Comparison of ENCODE assay signal across 8 mouse cellular contexts in genomic region chr7:97737638-97738456, GRCm38 (mm10). TPM values are rescaled to one million over a fixed set of nuclear protein-coding genes. Genes with fewer than 3 reads are reported as not detected.
DNase-seq lines count a peak whose midpoint lies in the region; ATAC-seq and TF ChIP-seq lines count a peak whose summit lies in the region.

Gene Aqp11, minus strand, starts transcription at chr7:97738289.

- peak within 1 kb of the TSS; percentile 66 for H3K4me3 ChIP-seq in embryonic facial prominence, embryonic 10.5 days
- H3K4me3 ChIP-seq in intestine, postnatal 0 days (ENCODE audit: low read depth, low read length) = peak within 1 kb of the TSS; percentile 72
- H3K4me3 ChIP-seq in limb, embryonic 11.5 days (ENCODE audit: low read depth, low read length) = peak within 1 kb of the TSS; percentile 51
- H3K4me3 ChIP-seq in midbrain, embryonic 13.5 days (replicated peaks) = peak within 1 kb of the TSS; percentile 65

- no peak for TF ChIP-seq CTCF in intestine, postnatal 0 days (IDR thresholded peaks at IDR 0.05; ENCODE audit: low read depth)

- peak within 1 kb of the TSS; percentile 62 for H3K9ac ChIP-seq in intestine, postnatal 0 days (ENCODE audit: low read depth, low read length)
- H3K9ac ChIP-seq in limb, embryonic 11.5 days (ENCODE audit: low read length) = peak within 1 kb of the TSS; percentile 58
- H3K9ac ChIP-seq in midbrain, embryonic 13.5 days (replicated peaks) = peak within 1 kb of the TSS; percentile 73

- peaks cover 27% of the 10 kb centered on the region for H3K4me1 ChIP-seq in embryonic facial prominence, embryonic 10.5 days
- no peaks in the 10 kb centered on the region; the same call in 1 of the 2 replicates for H3K4me1 ChIP-seq in intestine, postnatal 0 days (replicated peaks; ENCODE audit: control insufficient read depth, insufficient read depth, low read length)
- no peaks in the 10 kb centered on the region for H3K4me1 ChIP-seq in limb, embryonic 11.5 days (ENCODE audit: control insufficient read depth, insufficient read depth, low read length)
- H3K4me1 ChIP-seq in midbrain, embryonic 13.5 days (replicated peaks) = peaks cover 15% of the 10 kb centered on the region

- H3K4me2 ChIP-seq in intestine, postnatal 0 days (replicated peaks; ENCODE audit: low read depth) = peak within 1 kb of the TSS; percentile 91
- H3K4me2 ChIP-seq in limb, embryonic 11.5 days (ENCODE audit: low read depth, severe bottlenecking) = peak within 1 kb of the TSS; percentile 76
- H3K4me2 ChIP-seq in midbrain, embryonic 13.5 days (replicated peaks) = peak within 1 kb of the TSS; percentile 83

- H3K36me3 ChIP-seq in embryonic facial prominence, embryonic 10.5 days (replicated peaks) = no peaks in the 10 kb centered on the region
- H3K36me3 ChIP-seq in intestine, postnatal 0 days (ENCODE audit: control insufficient read depth, insufficient read depth) = no peaks in the 10 kb centered on the region
- no peaks in the 10 kb centered on the region for H3K36me3 ChIP-seq in limb, embryonic 11.5 days (ENCODE audit: control insufficient read depth, insufficient read depth, low read length)
- H3K36me3 ChIP-seq in midbrain, embryonic 13.5 days = no peaks in the 10 kb centered on the region

- ATAC-seq in granulocyte monocyte progenitor cell, adult 5-6 weeks (replicated peaks; ENCODE audit: poor library complexity, severe bottlenecking) = peak; percentile 82
- ATAC-seq in intestine, postnatal 0 days = peak; percentile 85
- ATAC-seq in limb, embryonic 11.5 days (ENCODE audit: insufficient number of reproducible peaks, low FRiP score, low TSS enrichment, low read depth) = peak; percentile 97
- ATAC-seq in midbrain, embryonic 13.5 days = peak; percentile 96

- WGBS in embryonic facial prominence, embryonic 10.5 days = under 1% methylated on average over 59 of the region's 64 CpGs
- WGBS in intestine, postnatal 0 days = 1% methylated on average over 57 of the region's 64 CpGs
- WGBS in limb, embryonic 11.5 days = under 1% methylated on average over 58 of the region's 64 CpGs
- under 1% methylated on average over 46 of the region's 64 CpGs for WGBS in midbrain, embryonic 13.5 days

- no peaks in the 10 kb centered on the region for H3K9me3 ChIP-seq in embryonic facial prominence, embryonic 10.5 days
- no peaks in the 10 kb centered on the region for H3K9me3 ChIP-seq in intestine, postnatal 0 days (ENCODE audit: control insufficient read depth)
- no peaks in the 10 kb centered on the region for H3K9me3 ChIP-seq in limb, embryonic 11.5 days (ENCODE audit: control insufficient read depth, low read length)
- no peaks in the 10 kb centered on the region for H3K9me3 ChIP-seq in midbrain, embryonic 13.5 days

- peak; percentile 79 for DNase-seq in layer of hippocampus, adult 11-12 months (ENCODE audit: low spot score)
- no peak for DNase-seq in layer of hippocampus, adult 9-10 months (ENCODE audit: low spot score)
- peak; percentile 92 for DNase-seq in embryonic facial prominence, embryonic 10.5 days (ENCODE audit: low spot score)
- DNase-seq in limb, embryonic 11.5 days (ENCODE audit: low spot score) = peak; percentile 89
- peak; percentile 78 for DNase-seq in spleen, adult 12 weeks (ENCODE audit: low spot score)

- peaks cover 17% of the 10 kb centered on the region for H3K27me3 ChIP-seq in embryonic facial prominence, embryonic 10.5 days (replicated peaks; ENCODE audit: low read depth, poor library complexity, severe bottlenecking)
- H3K27me3 ChIP-seq in intestine, postnatal 0 days (replicated peaks; ENCODE audit: control insufficient read depth, insufficient read depth, low read length) = no peaks in the 10 kb centered on the region
- no peaks in the 10 kb centered on the region for H3K27me3 ChIP-seq in limb, embryonic 11.5 days (ENCODE audit: control insufficient read depth, insufficient read depth, low read length)
- peaks cover 18% of the 10 kb centered on the region; the same call in 1 of the 2 replicates for H3K27me3 ChIP-seq in midbrain, embryonic 13.5 days

- H3K27ac ChIP-seq in embryonic facial prominence, embryonic 10.5 days (replicated peaks) = peak within 1 kb of the TSS; percentile 84
- H3K27ac ChIP-seq in intestine, postnatal 0 days (ENCODE audit: low read depth, low read length) = peak within 1 kb of the TSS; percentile 84
- no peak within 1 kb of the TSS for H3K27ac ChIP-seq in limb, embryonic 11.5 days (replicated peaks; ENCODE audit: low read depth, low read length)
- no peak within 1 kb of the TSS; the same call in 1 of the 2 replicates for H3K27ac ChIP-seq in midbrain, embryonic 13.5 days

RNA-seq across cellular contexts. Expression of gene Aqp11, which starts in this region (rescaled TPM):
- polyA plus RNA-seq in embryonic facial prominence, embryonic 10.5 days (2016; fragmentation: Nextera tagmentation; extraction: Ambion mirVana) = 3.2 and 4.0 TPM in 2 replicates
- 1.1 and 1.5 TPM in 2 replicates for total RNA-seq in granulocyte monocyte progenitor cell, adult 5-6 weeks (2014; fragmentation: Nextera tagmentation)
- 0.36 and 4.4 TPM in 2 replicates for total RNA-seq in granulocyte monocyte progenitor cell, adult 5-6 weeks (2017)
- polyA plus RNA-seq in intestine, postnatal 0 days (2015; fragmentation: Nextera tagmentation; extraction: Ambion mirVana) = 167 and 184 TPM in 2 replicates
- 2.7 and 2.8 TPM in 2 replicates for polyA plus RNA-seq in limb, embryonic 11.5 days (2014; fragmentation: Nextera tagmentation; extraction: Ambion mirVana)
- 9.7 and 10.8 TPM in 2 replicates for polyA plus RNA-seq in midbrain, embryonic 13.5 days (2015; fragmentation: Nextera tagmentation; extraction: Ambion mirVana)

Comparison
In these comparisons a context has a peak if more than half of its experiments do, and no peak if none do; other contexts are left out.
1. RNA of gene Aqp11 (polyA plus RNA-seq): 167 to 184 TPM in intestine, postnatal 0 days; 9.7 to 10.8 TPM in midbrain, embryonic 13.5 days, 3.2 to 4.0 TPM in embryonic facial prominence, embryonic 10.5 days and 2.7 to 2.8 TPM in limb, embryonic 11.5 days; every median in the first group is over 10 times any median in the second.
2. H3K27ac ChIP-seq: peak in embryonic facial prominence, embryonic 10.5 days (single experiment) and intestine, postnatal 0 days (single experiment); none in limb, embryonic 11.5 days (single experiment) and midbrain, embryonic 13.5 days (single experiment).
3. Peak in every context shown above with its lines, with median percentiles within 50 percentile points of each other: H3K4me3 ChIP-seq, ATAC-seq, H3K4me2 ChIP-seq and H3K9ac ChIP-seq.